Mouse (Mus musculus) adipocyte (in vitro differentiated cells): ENCODE measurements at regions not wholly inside any gene's neighbourhood (a gene's known extent, or its start where the extent isn't known, plus 50 kb on each side); places are given as distances from the start of the nearest gene placed in this dataset.

Experiments
- DNase-seq: peaks from one replicate; pipeline ENCODE4 v3.0.0-alpha.2; 2016; ENCODE audit warnings: low spot score

- DNase-seq: no peak
Measured at GRCm38 (mm10) chr4:54282934-54283333, 457.1 kb downstream of the Tmem38b start.

GRCm38 (mm10) chr4:54313804-54314203, 488.0 kb downstream of the Tmem38b start:
- no peak for DNase-seq

GRCm38 (mm10) chr4:54324851-54325250, 499.0 kb downstream of the Tmem38b start:
- no peak for DNase-seq

- no peak for DNase-seq
Measured at GRCm38 (mm10) chr4:54328273-54328672, 502.4 kb downstream of the Tmem38b start.

- no peak for DNase-seq
Measured at GRCm38 (mm10) chr4:54328711-54329427, 503.0 kb downstream of the Tmem38b start.

GRCm38 (mm10) chr4:54330686-54331085, 504.8 kb downstream of the Tmem38b start:
- no peak for DNase-seq

- no peak for DNase-seq
Measured at GRCm38 (mm10) chr4:54331588-54332211, 505.9 kb downstream of the Tmem38b start.

GRCm38 (mm10) chr4:54332261-54332660, 506.4 kb downstream of the Tmem38b start:
- no peak for DNase-seq

- DNase-seq: peak; percentile 12
Measured at GRCm38 (mm10) chr4:54338556-54338955, 512.7 kb downstream of the Tmem38b start.

GRCm38 (mm10) chr4:54340106-54340505, 514.3 kb downstream of the Tmem38b start:
- DNase-seq: no peak

GRCm38 (mm10) chr4:54353657-54354390, 528.0 kb downstream of the Tmem38b start:
- DNase-seq: no peak

GRCm38 (mm10) chr4:54354391-54354726, 528.5 kb downstream of the Tmem38b start:
- DNase-seq: no peak

- no peak for DNase-seq
Measured at GRCm38 (mm10) chr4:54355381-54356040, 529.7 kb downstream of the Tmem38b start.

- DNase-seq: no peak
Measured at GRCm38 (mm10) chr4:54356041-54356427, 530.2 kb downstream of the Tmem38b start.

GRCm38 (mm10) chr4:54370909-54371308, 545.1 kb downstream of the Tmem38b start:
- DNase-seq: no peak

- no peak for DNase-seq
Measured at GRCm38 (mm10) chr4:54371418-54371957, 545.6 kb downstream of the Tmem38b start.

- DNase-seq: no peak
Measured at GRCm38 (mm10) chr4:54373606-54374005, 547.8 kb downstream of the Tmem38b start.

- DNase-seq: no peak
Measured at GRCm38 (mm10) chr4:54374457-54374856, 548.6 kb downstream of the Tmem38b start.

- DNase-seq: no peak
Measured at GRCm38 (mm10) chr4:54387460-54387859, 557.4 kb upstream of the Zfp462 start.

GRCm38 (mm10) chr4:54391536-54392208, 553.2 kb upstream of the Zfp462 start:
- DNase-seq: peak; percentile 27

GRCm38 (mm10) chr4:54406151-54406550, 538.7 kb upstream of the Zfp462 start:
- DNase-seq: no peak

- DNase-seq: no peak
Measured at GRCm38 (mm10) chr4:54407930-54408329, 536.9 kb upstream of the Zfp462 start.
